Mouse (Mus musculus) G1E (cell line): ENCODE results near the gene Tnfrsf18.

Source experiments
- CTCF ChIP-seq: IDR thresholded peaks from 2 replicates; pipeline ENCODE4 v1.5.1; 2012; ENCODE audit warnings: low read depth, low read length, inconsistent platforms, mixed read lengths
- GATA1 ChIP-seq: IDR thresholded peaks from 2 replicates; pipeline ENCODE4 v1.6.1; 2012; ENCODE audit warnings: borderline replicate concordance, low read length, inconsistent platforms, mixed read lengths
- GATA2 ChIP-seq: IDR thresholded peaks from 2 replicates; pipeline ENCODE4 v1.6.1; 2012; ENCODE audit warnings: low read depth, low read length, inconsistent platforms, borderline replicate concordance
- POLR2AphosphoS5 ChIP-seq: IDR thresholded peaks from 2 replicates; pipeline ENCODE4 v1.6.1; 2012; ENCODE audit warnings: low read depth, low read length, inconsistent platforms; ENCODE audit not compliant: insufficient replicate concordance
- TAL1 ChIP-seq: conservative IDR thresholded peaks from 2 replicates; pipeline ENCODE4 v1.6.1; 2012; ENCODE audit warnings: low read depth, low read length, inconsistent platforms, mixed read lengths

DNA sequence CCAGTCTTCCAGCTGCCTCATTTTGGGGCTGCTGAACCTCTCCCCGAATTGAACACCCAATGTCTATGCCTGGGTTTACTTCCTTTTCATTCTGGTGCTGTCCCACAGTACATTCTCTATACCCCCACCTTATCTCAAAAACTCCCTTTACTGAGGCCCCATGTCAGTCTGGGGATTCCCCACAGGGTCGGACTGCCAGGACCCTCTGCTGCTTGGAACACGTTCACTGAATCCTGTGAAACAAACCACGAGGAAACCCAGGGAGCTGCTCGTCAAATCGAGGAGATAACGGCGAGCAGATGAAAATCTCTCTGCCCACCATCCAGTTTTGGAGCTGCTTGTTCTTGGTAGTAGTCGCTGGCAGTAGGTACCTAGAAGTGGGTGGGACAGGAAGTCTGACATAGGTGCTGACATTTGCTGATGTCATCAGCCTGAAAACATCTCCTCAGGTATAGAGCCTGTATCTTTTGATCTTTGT, 4.0 kb upstream of the Tnfrsf18 start:
- TF ChIP-seq CTCF (no peak), TAL1 (no peak), GATA1 (no peak), GATA2 (no peak), POLR2AphosphoS5 (no peak)
